Mouse (Mus musculus): ENCODE data around the gene Atp6v1e2.

GRCm38 (mm10) chr17:86908316-86908715, 39.4 kb downstream of the Atp6v1e2 start:
- TF ChIP-seq CTCF (IDR thresholded peaks at IDR 0.05; ENCODE audit: low read depth) (no peak), EP300 (IDR thresholded peaks at IDR 0.05; ENCODE audit: low read depth) (no peak)

Data from liver, postnatal 0 days (tissue).